Mouse (Mus musculus): ENCODE data around the gene Rps27rt.
"Not testable (repeated sequence)": the region's sequence is repeated elsewhere in the genome, so short reads cannot be mapped to it uniquely, and the experiment has no call there.

The Rps27rt gene

GRCm38 (mm10) chr9:114985741-114986140 lies 3.2 kb upstream of the Rps27rt start:
- DNase-seq (ENCODE audit: low spot score), result no peak

DNA sequence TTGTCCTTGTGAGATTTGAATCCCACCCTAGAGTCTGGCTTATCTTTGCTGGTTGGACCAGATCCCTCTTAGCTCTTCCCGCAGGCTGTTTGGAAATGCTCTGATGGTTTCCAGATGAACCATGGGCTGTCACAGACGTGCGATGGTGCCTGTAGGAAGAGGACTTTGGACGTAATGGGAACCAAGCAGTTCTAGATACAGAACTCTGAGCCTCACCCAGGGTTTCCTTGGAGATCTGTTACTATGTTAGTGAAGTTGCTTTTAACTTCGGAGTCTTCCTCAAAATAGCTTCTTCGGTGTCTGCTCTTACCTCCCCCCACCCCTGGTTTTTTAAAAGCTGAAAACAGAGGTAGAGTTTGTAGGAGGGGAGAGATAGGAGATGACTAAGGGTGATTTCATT lies 2.6 kb downstream of the Rps27rt start:
- DNase-seq (ENCODE audit: low spot score), result no peak

GRCm38 (mm10) chr9:114978281-114979111 lies 4.0 kb downstream of the Rps27rt start, which contains the start of gene Osbpl10:
Osbpl10 (plus strand) TSS chr9:114978569.
- peak; percentile 83 for DNase-seq (ENCODE audit: low spot score)

DNA sequence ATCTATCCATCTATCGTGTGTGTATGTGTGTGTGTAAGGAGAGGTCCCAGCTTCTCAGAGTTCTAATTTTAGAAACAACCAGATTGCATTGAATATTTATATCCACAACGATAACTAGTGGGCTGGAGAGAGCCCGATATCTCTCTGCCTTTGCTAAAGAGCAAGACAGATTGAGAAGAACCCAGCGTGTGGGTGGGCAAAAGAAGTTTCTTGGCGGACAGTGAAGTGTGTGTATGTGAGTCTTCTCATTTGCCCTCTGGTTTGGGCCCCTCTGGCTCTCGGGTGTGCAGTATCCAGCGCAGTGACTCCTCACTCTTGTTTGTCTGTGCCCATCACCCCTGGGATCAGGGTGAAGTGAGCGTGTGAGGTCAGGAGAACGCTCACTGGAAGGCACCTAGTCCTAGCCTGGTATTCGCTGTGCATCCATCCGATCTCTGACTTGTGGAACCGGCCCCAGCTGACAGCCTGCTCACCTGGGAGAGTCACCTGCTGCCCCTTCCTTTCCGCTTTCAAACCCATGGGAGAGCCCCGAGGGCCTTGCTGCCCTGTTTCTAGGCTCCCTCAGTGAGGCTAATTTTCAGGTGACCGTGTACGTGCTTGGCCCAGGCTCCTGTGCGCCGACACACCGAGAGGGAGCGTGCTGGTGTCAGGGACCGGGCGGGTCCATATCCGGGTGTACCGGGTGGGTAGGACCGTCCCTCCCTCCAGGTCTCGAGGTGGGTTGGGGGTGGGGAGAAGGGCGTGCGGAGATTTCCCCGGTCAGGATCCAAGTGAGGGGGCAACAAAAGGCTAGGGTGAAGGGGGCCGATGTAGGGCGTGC lies 4.9 kb downstream of the Rps27rt start:
- no peak for DNase-seq (ENCODE audit: low spot score)

DNA sequence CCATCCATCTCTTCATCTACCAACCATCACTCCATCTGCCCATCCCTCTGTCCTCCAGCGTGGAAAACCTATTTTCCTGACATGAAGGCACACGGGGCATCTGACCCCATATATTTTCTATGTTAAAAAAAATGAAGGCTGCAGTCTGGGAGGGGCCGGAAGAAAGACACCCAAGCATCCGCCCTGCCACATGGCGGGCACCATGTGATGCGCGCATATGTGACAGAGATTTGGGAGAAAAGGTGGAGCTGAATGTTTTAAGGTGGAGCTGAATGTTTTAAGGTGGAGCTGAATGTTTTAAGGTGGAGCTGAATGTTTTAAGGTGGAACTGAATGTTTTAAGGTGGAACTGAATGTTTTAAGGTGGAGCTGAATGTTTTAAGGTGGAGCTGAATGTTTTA lies 16.3 kb downstream of the Rps27rt start:
- not testable (repeated sequence) for DNase-seq (ENCODE audit: low spot score)

DNA sequence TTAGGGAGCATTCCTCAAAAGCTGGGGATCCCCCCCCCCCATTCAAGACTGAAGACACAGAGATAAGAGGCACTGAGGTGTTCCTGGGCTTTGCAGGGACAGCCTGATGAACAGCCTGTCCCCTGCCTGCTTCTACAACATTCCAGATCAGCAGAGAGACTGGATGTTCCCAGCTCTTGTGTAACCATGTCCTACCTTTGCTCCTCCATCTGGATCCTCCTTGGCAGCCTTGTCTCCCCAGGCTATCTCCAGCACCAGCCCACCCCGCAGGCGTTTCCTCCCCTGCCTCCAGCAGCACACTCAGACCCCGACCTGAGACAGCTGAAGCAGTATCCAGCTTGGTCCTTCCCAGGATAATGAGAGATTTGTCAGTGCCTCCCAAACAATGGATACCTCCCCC lies 18.4 kb downstream of the Rps27rt start:
- no peak for DNase-seq (ENCODE audit: low spot score)

DNA sequence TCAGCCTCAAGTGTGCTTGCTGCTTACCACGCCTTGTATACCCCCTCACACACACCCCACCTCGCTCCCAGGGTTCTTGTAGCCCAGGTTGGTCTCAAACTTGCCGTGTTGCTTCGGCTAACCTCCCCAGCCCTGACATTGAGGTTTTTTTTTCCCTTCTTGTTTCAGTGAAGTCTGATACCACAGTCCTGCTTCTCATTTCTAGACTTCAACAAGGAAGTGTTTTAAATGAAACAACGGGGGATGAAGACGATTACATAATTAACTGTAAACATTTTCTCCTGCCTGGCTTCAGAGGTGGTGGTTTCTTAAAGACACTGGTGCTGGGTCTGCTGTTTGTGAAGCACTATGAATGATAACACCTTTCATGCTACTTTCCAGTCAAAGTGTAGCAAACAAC lies 21.7 kb downstream of the Rps27rt start:
- DNase-seq (ENCODE audit: low spot score), result no peak

DNA sequence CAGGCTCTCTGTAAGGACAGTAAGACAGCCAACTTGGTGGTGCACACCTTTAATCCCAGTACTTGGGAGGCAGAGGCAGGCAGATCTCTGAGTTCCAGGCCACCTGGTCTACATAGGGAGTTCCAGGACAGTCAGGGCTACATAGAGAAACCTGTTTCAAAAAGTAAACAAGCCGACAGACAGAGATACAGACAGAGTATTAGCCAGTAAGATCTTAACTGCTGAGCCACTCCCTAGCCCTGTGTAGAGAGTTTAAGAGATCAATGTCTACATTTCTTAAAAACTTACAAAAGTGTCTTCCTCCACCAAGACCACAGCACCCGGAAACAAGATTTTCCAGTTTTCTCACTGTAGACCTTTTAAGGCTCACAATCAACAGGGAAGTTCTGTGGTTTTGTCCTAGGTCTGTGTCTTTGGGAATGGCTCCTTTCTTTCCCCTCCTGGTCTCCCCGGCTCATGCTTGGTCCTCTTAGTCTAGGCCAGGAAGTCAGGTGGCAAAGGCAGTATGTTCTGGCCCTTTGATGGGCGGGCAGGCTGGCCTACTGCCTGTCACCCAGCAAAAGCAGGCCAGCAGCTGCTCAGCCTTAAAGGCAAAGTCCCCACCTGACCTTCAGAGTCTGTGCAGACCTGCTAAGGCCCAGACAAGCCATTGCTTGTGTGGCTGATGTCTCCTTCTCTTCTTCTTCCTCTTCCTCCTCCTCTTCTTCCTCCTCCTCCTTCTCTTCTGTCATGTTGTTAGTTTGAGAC lies 22.3 kb downstream of the Rps27rt start:
- no peak for DNase-seq (ENCODE audit: low spot score)

GRCm38 (mm10) chr9:114956945-114957344 lies 25.6 kb downstream of the Rps27rt start:
- DNase-seq (ENCODE audit: low spot score), result peak; percentile 71

DNA sequence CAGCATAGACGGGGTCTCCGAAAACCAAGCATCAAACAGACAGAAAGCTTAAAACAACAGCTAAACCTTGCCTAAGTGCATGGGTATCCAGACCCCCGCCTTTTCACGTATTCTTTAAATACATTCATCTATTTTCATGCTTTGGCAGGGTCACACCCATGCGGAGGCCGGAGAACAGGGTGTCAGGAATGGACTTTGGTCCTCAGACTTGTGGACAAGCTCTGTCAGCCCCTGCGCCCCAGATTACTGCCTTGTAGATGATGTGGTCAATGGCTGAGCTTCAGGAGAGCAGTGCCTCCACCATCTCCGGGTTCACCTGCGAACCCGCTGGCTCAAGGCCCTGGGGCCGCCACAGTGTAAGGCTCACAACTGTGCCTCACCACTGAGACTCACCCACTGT lies 27.2 kb downstream of the Rps27rt start:
- no peak for DNase-seq (ENCODE audit: low spot score)

- DNase-seq (ENCODE audit: low spot score), result no peak
These were observed 29.7 kb downstream of the Rps27rt start for GRCm38 (mm10) chr9:114952866-114953265.

DNA sequence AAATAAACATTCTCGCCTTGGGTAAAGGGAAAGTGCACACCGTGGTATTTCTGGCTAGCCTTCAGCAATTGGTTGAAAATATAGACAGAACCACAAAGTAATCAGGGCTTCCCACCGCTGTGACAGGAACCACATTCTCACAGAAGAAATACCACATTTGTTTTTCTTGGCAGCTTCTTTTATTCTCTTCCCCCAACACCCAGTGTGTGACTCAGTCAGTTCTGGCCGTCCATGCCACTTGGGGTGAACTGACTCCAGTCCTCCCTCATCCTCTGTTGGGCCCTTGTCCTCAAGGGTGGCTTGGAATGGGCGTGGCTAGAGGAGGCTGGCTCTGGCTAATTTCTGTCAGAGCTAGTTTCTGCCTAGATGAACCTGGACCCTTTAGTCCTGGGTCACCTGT lies 34.1 kb downstream of the Rps27rt start:
- DNase-seq (ENCODE audit: low spot score), result no peak

GRCm38 (mm10) chr9:114945576-114945975 lies 37.0 kb downstream of the Rps27rt start:
- DNase-seq (ENCODE audit: low spot score), result no peak

- DNase-seq (ENCODE audit: low spot score), result no peak
These were observed 37.9 kb downstream of the Rps27rt start for GRCm38 (mm10) chr9:114944642-114945041.

DNA sequence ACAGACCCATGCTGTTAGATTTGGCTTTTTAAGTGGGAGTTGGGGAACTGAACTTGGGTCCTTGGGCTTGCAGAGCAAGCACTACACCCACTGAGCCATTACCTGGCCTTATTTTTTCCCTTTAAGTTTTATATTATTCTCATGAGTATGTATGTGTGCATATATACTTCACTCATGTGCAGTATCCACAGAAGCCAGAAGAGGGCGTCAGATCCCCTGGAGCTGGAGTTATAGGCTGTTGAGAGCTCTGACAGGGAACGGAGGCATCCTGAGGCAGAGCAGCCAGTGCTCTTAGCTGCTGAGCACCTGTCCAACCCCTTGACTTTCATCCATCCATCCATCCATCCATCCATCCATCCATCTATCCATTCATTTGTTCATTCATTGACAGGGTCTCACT lies 45.9 kb downstream of the Rps27rt start:
- DNase-seq (ENCODE audit: low spot score), result no peak

DNA sequence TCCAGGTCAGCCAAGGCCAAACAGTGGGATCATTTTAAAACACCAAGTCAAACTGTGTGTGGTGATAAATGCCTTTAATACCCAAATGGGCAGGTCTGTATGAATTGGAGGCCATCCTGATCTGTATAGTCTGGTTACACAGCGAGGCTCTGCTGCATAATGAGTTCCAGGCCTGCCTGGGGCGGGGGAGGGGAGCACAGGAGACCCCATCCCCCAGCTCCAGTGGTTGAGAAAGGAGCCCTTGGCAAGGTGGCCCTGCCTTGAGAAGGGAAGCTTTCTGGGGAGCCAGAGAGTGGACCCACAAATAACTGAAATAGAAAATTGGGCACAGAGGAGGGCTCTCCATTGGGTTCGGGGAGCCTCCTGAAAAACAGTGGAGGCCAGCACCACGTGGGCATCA lies 47.2 kb downstream of the Rps27rt start:
- DNase-seq (ENCODE audit: low spot score), result no peak

DNA sequence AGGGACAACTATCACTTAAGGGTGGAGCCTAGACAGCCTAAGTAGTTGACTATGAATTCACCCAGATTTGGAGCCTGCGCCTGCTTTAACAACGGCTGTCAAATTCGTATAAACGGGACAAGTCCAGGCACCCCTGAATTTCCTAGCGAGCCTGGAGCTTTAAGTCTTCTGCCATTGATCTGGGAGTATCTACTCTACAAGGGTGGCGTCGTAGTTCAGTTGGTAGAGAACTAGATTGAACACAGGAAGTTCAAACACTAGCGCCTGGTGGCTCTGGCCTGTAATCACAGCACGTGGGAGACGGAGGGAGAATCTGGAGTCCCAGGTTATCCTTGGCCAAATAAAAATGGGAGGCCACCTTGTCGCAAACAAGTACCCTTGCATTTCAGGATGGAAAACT lies 48.3 kb downstream of the Rps27rt start:
- DNase-seq (ENCODE audit: low spot score), result no peak

GRCm38 (mm10) chr9:114933723-114934171 lies 48.8 kb downstream of the Rps27rt start, which contains the start of gene Gpd1l:
Gpd1l (minus strand) TSS chr9:114933987.
- peak; percentile 93 for DNase-seq (ENCODE audit: low spot score)

GRCm38 (mm10) chr9:114933037-114933722 lies 49.4 kb downstream of the Rps27rt start:
- peak; percentile 14 for DNase-seq (ENCODE audit: low spot score)

DNA sequence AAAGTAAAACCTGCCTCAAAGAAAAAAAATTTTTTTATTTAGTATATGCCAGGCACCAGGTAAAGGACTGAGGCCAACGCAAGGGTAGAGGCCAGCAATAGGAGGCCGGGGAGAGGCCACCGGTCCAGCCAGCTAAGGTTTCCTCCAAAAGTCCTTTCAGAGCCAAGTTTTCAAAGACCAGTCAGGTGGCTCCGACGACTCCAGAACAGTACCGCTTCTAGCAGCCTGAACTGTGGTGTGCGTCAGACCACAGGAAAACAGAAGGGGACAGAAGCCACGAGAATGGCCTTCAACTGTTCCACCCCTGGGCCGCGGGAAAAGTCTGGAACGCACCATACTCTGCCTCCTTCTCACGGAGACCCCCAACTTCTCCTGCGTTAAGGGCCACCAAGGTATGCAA lies 49.9 kb downstream of the Rps27rt start:
- peak; percentile 14 for DNase-seq (ENCODE audit: low spot score)
